Mouse (Mus musculus) adrenal gland, adult 18-20 months (tissue): Measurements from ENCODE around the gene Exog. TPM values are rescaled to one million over a fixed set of nuclear protein-coding genes. Genes with fewer than 3 reads are reported as not detected.

Source experiments
- DNase-seq, 2 experiments: peaks; one replicate each; pipeline ENCODE4 v3.0.0; 2021 to 2022; ENCODE audit warnings: low spot score in 2 of 2
- total RNA-seq, 2 experiments: library from RNA; stranded (reverse); gene quantifications; 1 replicate in 1 of 2; 2 replicates in 1 of 2; pipeline ENCODE4 v1.2.3; 2021

Exog gene
- total RNA-seq, 2 experiments from 2014 or later, result 2.9 to 4.0 TPM

- no peak for DNase-seq
These were observed 11.2 kb downstream of the Exog start for GRCm38 (mm10) chr9:119455967-119456366.

GRCm38 (mm10) chr9:119457122-119457521, 12.4 kb downstream of the Exog start:
- DNase-seq, result no peak

- DNase-seq, result peak; percentile 31 to 49
These were observed 15.7 kb downstream of the Exog start for GRCm38 (mm10) chr9:119460410-119460809.

GRCm38 (mm10) chr9:119465056-119465455, 20.3 kb downstream of the Exog start:
- no peak for DNase-seq

- DNase-seq, result no peak
These were observed 20.9 kb downstream of the Exog start for GRCm38 (mm10) chr9:119465595-119465994.

GRCm38 (mm10) chr9:119469691-119470353, 25.1 kb downstream of the Exog start:
- no peak for DNase-seq

GRCm38 (mm10) chr9:119472412-119472918, 27.7 kb downstream of the Exog start:
- no peak for DNase-seq

GRCm38 (mm10) chr9:119473011-119473410, 28.3 kb downstream of the Exog start:
- DNase-seq, result no peak

GRCm38 (mm10) chr9:119473608-119474164, 28.9 kb downstream of the Exog start:
- DNase-seq, result no peak

- DNase-seq, result no peak
These were observed 30.2 kb downstream of the Exog start for GRCm38 (mm10) chr9:119474717-119475611.

- no peak for DNase-seq
These were observed 33.0 kb downstream of the Exog start for GRCm38 (mm10) chr9:119477754-119478153.

GRCm38 (mm10) chr9:119478345-119478744, 33.6 kb downstream of the Exog start:
- DNase-seq, result no peak

- DNase-seq, result peak; percentile 25 to 41
These were observed 34.6 kb downstream of the Exog start for GRCm38 (mm10) chr9:119479297-119479696.

GRCm38 (mm10) chr9:119481612-119482011, 36.9 kb downstream of the Exog start:
- DNase-seq, result no peak

GRCm38 (mm10) chr9:119483554-119484353, 39.0 kb downstream of the Exog start:
- DNase-seq, result no peak

- no peak for DNase-seq
These were observed 39.7 kb downstream of the Exog start for GRCm38 (mm10) chr9:119484420-119484819.

- no peak for DNase-seq
These were observed 40.1 kb downstream of the Exog start for GRCm38 (mm10) chr9:119484868-119485267.

- DNase-seq, result no peak
These were observed 51.6 kb downstream of the Exog start for GRCm38 (mm10) chr9:119496354-119496753.

GRCm38 (mm10) chr9:119496960-119497359, 52.2 kb downstream of the Exog start:
- no peak for DNase-seq

- DNase-seq, result no peak
These were observed 53.0 kb downstream of the Exog start for GRCm38 (mm10) chr9:119497546-119498246.
